Comparison of ENCODE assay signal across 8 mouse cellular contexts in the genomic region with DNA sequence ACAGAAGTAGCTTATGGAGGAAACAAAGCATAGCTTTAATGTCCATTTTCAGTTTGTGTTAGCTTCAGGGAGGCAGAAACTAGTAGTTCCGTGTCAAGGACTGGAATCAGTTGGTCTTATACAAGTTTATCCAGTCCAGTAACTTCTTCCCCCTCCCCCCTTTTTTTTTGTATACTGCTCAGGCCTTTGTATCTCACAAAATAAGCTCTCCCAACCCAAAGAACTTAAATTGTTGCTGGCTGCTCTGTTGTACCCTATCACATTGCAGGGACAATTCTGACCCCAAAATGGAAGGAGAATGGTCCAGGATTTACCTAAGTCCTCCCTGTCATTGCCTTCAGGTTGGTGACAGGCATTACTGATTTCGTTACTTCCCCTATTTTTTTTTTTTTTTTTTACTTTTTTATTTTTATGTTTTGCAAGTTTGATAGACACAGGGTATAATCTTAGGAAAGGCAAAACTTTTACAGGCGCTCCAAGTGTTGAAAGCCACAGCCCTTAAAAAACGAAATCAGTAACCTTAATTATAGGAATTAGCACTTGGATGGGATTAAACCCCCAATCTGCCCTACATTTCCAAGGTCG. TPM values are rescaled to one million over a fixed set of nuclear protein-coding genes. Genes with fewer than 3 reads are reported as not detected.
DNase-seq lines count a peak whose midpoint lies in the region; ATAC-seq and TF ChIP-seq lines count a peak whose summit lies in the region.

No protein-coding gene starts in this region.

- DNase-seq in layer of hippocampus, adult 2 months (ENCODE audit: low spot score in 2 of 2), result no peak
- DNase-seq in layer of hippocampus, adult 9-11 months, result no peak
- no peak for DNase-seq in embryonic facial prominence, embryonic 10.5 days (ENCODE audit: low spot score)
- no peak for DNase-seq in intestine, embryonic 14.5 days (ENCODE audit: low spot score)
- DNase-seq in naive thymus-derived CD4-positive, alpha-beta T cell, adult 2 months (ENCODE audit: low read depth), result peak; percentile 33
- DNase-seq in natural killer cell, adult 2 months (ENCODE audit: low spot score in 2 of 2), result no peak
- no peak for DNase-seq in adrenal gland, postnatal 14 days
- DNase-seq in frontal cortex, postnatal 25 days (ENCODE audit: low spot score in 2 of 2), result no peak

- H3K27me3 ChIP-seq in embryonic facial prominence, embryonic 10.5 days (replicated peaks; ENCODE audit: low read depth, poor library complexity, severe bottlenecking), result no peaks in the 10 kb centered on the region
- H3K27me3 ChIP-seq in intestine, embryonic 14.5 days (replicated peaks; ENCODE audit: control insufficient read depth, insufficient read depth, low read length), result no peaks in the 10 kb centered on the region

- peak overlapping the region; percentile 61 for H3K4me2 ChIP-seq in intestine, embryonic 14.5 days (ENCODE audit: low read length)

- WGBS in embryonic facial prominence, embryonic 10.5 days, result 21% methylated on average over 5 of the region's 5 CpGs
- 25% methylated on average over 5 of the region's 5 CpGs for WGBS in intestine, embryonic 14.5 days

- H3K27ac ChIP-seq in layer of hippocampus, adult 2 months, result peak overlapping the region; percentile 59
- peak overlapping the region; percentile 95; the same call in 1 of the 2 replicates for H3K27ac ChIP-seq in embryonic facial prominence, embryonic 10.5 days (replicated peaks)
- H3K27ac ChIP-seq in intestine, embryonic 14.5 days (ENCODE audit: low read depth), result no peak overlapping the region

- no peak for TF ChIP-seq CTCF in layer of hippocampus, adult 2 months (conservative IDR thresholded peaks at IDR 0.05)

- H3K36me3 ChIP-seq in embryonic facial prominence, embryonic 10.5 days (replicated peaks), result peaks cover 21% of the 10 kb centered on the region
- H3K36me3 ChIP-seq in intestine, embryonic 14.5 days (ENCODE audit: control insufficient read depth, insufficient read depth, low read length), result peaks cover 13% of the 10 kb centered on the region

- H3K4me1 ChIP-seq in embryonic facial prominence, embryonic 10.5 days, result peaks cover 24% of the 10 kb centered on the region
- peaks cover 10% of the 10 kb centered on the region for H3K4me1 ChIP-seq in intestine, embryonic 14.5 days (replicated peaks; ENCODE audit: control insufficient read depth, insufficient read depth, low read length)

- H3K4me3 ChIP-seq in layer of hippocampus, adult 2 months, result peak overlapping the region; percentile 86
- H3K4me3 ChIP-seq in embryonic facial prominence, embryonic 10.5 days, result peak overlapping the region; percentile 93
- H3K4me3 ChIP-seq in intestine, embryonic 14.5 days (ENCODE audit: low read depth, low read length), result peak overlapping the region; percentile 69

- no peak for ATAC-seq in intestine, embryonic 14.5 days (replicated peaks; ENCODE audit: low FRiP score, low TSS enrichment, low read depth)

- H3K9me3 ChIP-seq in embryonic facial prominence, embryonic 10.5 days, result no peaks in the 10 kb centered on the region
- H3K9me3 ChIP-seq in intestine, embryonic 14.5 days (ENCODE audit: control insufficient read depth, low read length), result no peaks in the 10 kb centered on the region

- H3K9ac ChIP-seq in intestine, embryonic 14.5 days (ENCODE audit: low read length), result peak overlapping the region; percentile 48; the same call in 1 of the 2 replicates

RNA-seq across cellular contexts. Expression of a gene that starts 1.0 kb away (rescaled TPM):
- 10 to 100 TPM; 13.3 to 17.2 TPM for total RNA-seq in layer of hippocampus, adult 2 months (2021)
- 19.1 and 19.9 TPM in 2 replicates for polyA plus RNA-seq in embryonic facial prominence, embryonic 10.5 days (2016; fragmentation: Nextera tagmentation; extraction: Ambion mirVana)
- polyA plus RNA-seq in intestine, embryonic 14.5 days (2014; fragmentation: Nextera tagmentation; extraction: Ambion mirVana), result 29.5 and 37.9 TPM in 2 replicates
- total RNA-seq in adrenal gland, postnatal 14 days (2021), result 54.8 and 73.2 TPM in 2 replicates

RNA-seq across cellular contexts. Expression of a gene that starts 44.5 kb away (rescaled TPM):
- 100 to 1,000 TPM; 202 to 216 TPM for total RNA-seq in layer of hippocampus, adult 2 months (2021)
- polyA plus RNA-seq in embryonic facial prominence, embryonic 10.5 days (2016; fragmentation: Nextera tagmentation; extraction: Ambion mirVana), result 61.4 and 62.2 TPM in 2 replicates
- 73.6 and 81.7 TPM in 2 replicates for polyA plus RNA-seq in intestine, embryonic 14.5 days (2014; fragmentation: Nextera tagmentation; extraction: Ambion mirVana)
- 104 and 112 TPM in 2 replicates for total RNA-seq in adrenal gland, postnatal 14 days (2021)
